Mouse (Mus musculus) G1E (cell line): ENCODE measurements at regions not wholly inside any gene's neighbourhood (a gene's known extent, or its start where the extent isn't known, plus 50 kb on each side); places are given as distances from the start of the nearest gene placed in this dataset.

Experiments
- CTCF ChIP-seq: IDR thresholded peaks from 2 replicates; pipeline ENCODE4 v1.5.1; 2012; ENCODE audit warnings: low read depth, low read length, inconsistent platforms, mixed read lengths
- GATA1 ChIP-seq: IDR thresholded peaks from 2 replicates; pipeline ENCODE4 v1.6.1; 2012; ENCODE audit warnings: borderline replicate concordance, low read length, inconsistent platforms, mixed read lengths
- POLR2AphosphoS5 ChIP-seq: IDR thresholded peaks from 2 replicates; pipeline ENCODE4 v1.6.1; 2012; ENCODE audit warnings: low read depth, low read length, inconsistent platforms; ENCODE audit not compliant: insufficient replicate concordance
- TAL1 ChIP-seq: conservative IDR thresholded peaks from 2 replicates; pipeline ENCODE4 v1.6.1; 2012; ENCODE audit warnings: low read depth, low read length, inconsistent platforms, mixed read lengths

GRCm38 (mm10) chr9:79071961-79072360, 456.6 kb downstream of the Cd109 start:
- TF ChIP-seq CTCF (no peak), GATA1 (no peak), TAL1 (no peak), POLR2AphosphoS5 (no peak)
